Mouse (Mus musculus) embryonic fibroblast, embryonic 13.5 days (primary cell): Measurements from ENCODE around the gene Ube2c. TPM values are rescaled to one million over a fixed set of nuclear protein-coding genes. Genes with fewer than 3 reads are reported as not detected.
A peak's percentile ranks its signal among the peaks of the same experiment; 100 is the strongest.

Source experiments
- H3K27ac ChIP-seq: 2 replicates; pipeline ENCODE4 v1.5.1; 2012; ENCODE audit warnings: low read length, control low read depth, inconsistent platforms; ENCODE audit not compliant: insufficient read depth
- H3K4me1 ChIP-seq: 2 replicates; pipeline ENCODE4 v1.6.1; 2011; ENCODE audit warnings: low read length; ENCODE audit not compliant: control insufficient read depth, insufficient read depth
- H3K4me3 ChIP-seq: 2 replicates; pipeline ENCODE4 v1.5.1; 2011; ENCODE audit warnings: mild to moderate bottlenecking, control low read depth, low read length; ENCODE audit not compliant: insufficient read depth
- CTCF ChIP-seq: IDR thresholded peaks from 2 replicates; pipeline ENCODE4 v1.5.1; 2011; ENCODE audit warnings: mild to moderate bottlenecking, control low read depth, low read length, moderate library complexity, borderline replicate concordance; ENCODE audit not compliant: insufficient read depth
- POLR2A ChIP-seq: IDR thresholded peaks from 2 replicates; pipeline ENCODE4 v1.6.1; 2011; ENCODE audit warnings: low read depth, mild to moderate bottlenecking, control low read depth, low read length, moderate library complexity
- polyA plus RNA-seq: library from polyadenylated mRNA; stranded (reverse); fragments of >200 nt; gene quantifications from 2 replicates; pipeline ENCODE4 v1.2.4, GENCODE M21; 2011; ENCODE audit warnings: low read depth; ENCODE audit not compliant: missing spikeins, insufficient read length

Ube2c gene
- 101 and 146 TPM in 2 replicates for polyA plus RNA-seq

DNA sequence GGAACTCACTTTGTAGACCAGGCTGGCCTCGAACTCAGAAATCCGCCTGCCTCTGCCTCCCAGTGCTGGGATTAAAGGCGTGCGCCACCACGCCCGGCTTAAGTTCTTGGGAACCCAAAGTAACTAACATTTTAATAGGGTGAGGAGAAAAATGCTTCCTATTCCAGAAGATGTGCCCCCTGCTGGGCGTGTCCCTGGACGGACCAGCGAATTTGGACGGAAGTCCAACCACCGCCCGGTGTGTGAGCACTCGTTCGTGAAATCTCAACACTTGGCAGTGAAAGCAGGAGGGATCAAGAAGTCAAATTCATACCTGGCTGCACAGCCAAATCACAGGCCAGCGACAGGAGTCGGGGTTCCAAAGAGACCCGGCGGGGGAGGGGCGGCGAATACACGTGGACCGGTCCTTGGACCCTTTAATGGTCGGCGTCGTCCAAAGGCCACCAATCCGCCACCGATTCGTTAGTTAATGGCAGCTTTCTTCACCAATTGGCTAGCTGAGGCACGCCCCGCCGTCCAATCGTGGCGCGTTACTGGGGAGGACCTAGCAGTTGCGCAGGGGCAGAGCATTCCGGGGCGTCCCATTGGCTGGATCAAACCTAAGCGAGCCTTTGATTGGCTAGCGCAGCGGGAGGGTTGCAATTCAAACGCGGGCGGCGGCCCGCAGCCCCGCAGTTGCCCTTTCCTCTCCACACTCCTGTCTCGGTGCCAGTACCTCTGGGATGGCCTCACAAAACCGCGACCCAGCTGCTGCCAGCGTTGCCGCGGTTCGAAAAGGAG is at the start of gene Ube2c:
TSS of gene Ube2c (plus strand) at position 641 of the 780 bp plus-strand sequence.
- Histone ChIP-seq H3K4me1 (0 out of 2 replicates have a peak, but pooled peaks cover 5% of the 10 kb centered on the region), H3K27ac (peak within 1 kb of the TSS; percentile 66), H3K4me3 (peak within 1 kb of the TSS; percentile 87)
- TF ChIP-seq POLR2A: peak; percentile 63
- TF ChIP-seq CTCF: no peak

- TF ChIP-seq POLR2A (no peak), CTCF (no peak)
- no peaks in the 10 kb centered on the region for H3K4me1 ChIP-seq
- no peak overlapping the region for H3K4me3 ChIP-seq
- no peak overlapping the region for H3K27ac ChIP-seq
Observed at GRCm38 (mm10) chr2:164723276-164723675, 46.4 kb upstream of the Ube2c start.

DNA sequence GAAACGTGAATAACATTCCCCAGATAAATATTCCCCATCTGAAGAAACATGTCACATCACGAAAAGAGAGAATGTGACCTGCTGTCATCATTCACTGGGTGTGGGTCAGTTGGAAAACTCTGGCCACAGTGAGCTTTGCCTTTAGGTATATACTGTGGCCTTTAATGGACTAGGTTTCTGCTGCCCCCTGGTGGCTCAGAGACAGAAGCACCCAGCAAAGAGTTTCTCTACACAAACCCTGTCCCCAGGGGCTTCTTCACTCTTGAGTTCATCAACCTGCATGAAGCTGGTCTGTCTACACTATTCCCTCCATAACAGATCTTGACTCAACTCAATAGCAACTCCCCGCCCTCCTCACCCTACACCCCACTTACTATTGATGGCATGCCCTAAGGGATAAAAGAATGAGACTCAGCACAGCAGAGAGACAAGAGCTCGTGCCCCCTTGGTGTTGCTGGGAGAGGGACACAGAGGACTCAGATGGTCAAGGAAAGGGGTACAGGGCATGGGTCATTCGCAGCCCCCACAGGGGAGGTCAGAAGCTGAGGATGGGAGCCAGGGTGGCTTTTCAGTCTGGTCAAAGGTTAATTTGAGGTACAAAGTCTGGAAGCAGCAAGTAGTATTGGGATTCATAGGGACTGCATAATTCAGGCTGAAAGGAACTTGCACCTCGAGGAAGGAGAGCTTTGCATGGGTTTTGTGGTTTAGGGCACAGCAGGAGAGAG is 43.6 kb upstream of the Ube2c start:
- Histone ChIP-seq H3K4me1 (no peaks in the 10 kb centered on the region), H3K27ac (no peak overlapping the region), H3K4me3 (no peak overlapping the region)
- TF ChIP-seq CTCF (peak; percentile 21; the same call in 1 of the 2 replicates), POLR2A (no peak)

- TF ChIP-seq CTCF: no peak
- H3K27ac ChIP-seq: no peak overlapping the region
- H3K4me3 ChIP-seq: no peak overlapping the region
- peaks cover 6% of the 10 kb centered on the region for H3K4me1 ChIP-seq
Observed at GRCm38 (mm10) chr2:164731719-164732118, 38.0 kb upstream of the Ube2c start.

- Histone ChIP-seq H3K27ac (no peak overlapping the region), H3K4me1 (peaks cover 6% of the 10 kb centered on the region), H3K4me3 (no peak overlapping the region)
- TF ChIP-seq POLR2A (no peak), CTCF (no peak)
Observed at GRCm38 (mm10) chr2:164733259-164733658, 36.4 kb upstream of the Ube2c start.

- Histone ChIP-seq H3K27ac (no peak overlapping the region), H3K4me3 (no peak overlapping the region), H3K4me1 (peaks cover 6% of the 10 kb centered on the region)
- TF ChIP-seq CTCF (no peak), POLR2A (no peak)
Observed at GRCm38 (mm10) chr2:164734839-164735238, 34.9 kb upstream of the Ube2c start.

DNA sequence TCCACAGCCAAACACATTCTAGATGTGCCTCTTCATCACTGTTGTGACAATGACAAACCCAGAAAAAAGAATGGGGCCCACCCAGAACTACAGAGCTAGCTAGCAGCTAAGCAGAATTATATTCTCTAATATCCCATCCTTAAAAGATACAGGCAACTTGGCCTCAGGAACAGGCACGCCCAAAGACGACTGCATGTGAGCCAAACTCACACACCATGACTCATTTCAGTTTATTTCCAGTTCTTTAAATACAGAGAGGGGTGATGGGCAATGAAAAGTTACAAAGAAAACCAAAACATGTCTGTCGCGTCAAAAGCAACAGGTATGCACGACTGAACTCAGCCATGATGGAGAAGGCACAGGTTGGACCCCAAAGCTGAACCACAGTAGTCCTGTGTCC is 34.3 kb upstream of the Ube2c start:
- H3K27ac ChIP-seq: no peak overlapping the region
- no peak for TF ChIP-seq CTCF
- TF ChIP-seq POLR2A: no peak

GRCm38 (mm10) chr2:164737377-164738090 is 32.2 kb upstream of the Ube2c start:
- Histone ChIP-seq H3K4me1 (peaks cover 6% of the 10 kb centered on the region), H3K4me3 (no peak overlapping the region), H3K27ac (no peak overlapping the region)
- TF ChIP-seq POLR2A (no peak), CTCF (no peak)

More for the DNA sequence above, 34.3 kb upstream of the Ube2c start:
- Histone ChIP-seq H3K4me3 (no peak overlapping the region), H3K4me1 (peaks cover 6% of the 10 kb centered on the region)

DNA sequence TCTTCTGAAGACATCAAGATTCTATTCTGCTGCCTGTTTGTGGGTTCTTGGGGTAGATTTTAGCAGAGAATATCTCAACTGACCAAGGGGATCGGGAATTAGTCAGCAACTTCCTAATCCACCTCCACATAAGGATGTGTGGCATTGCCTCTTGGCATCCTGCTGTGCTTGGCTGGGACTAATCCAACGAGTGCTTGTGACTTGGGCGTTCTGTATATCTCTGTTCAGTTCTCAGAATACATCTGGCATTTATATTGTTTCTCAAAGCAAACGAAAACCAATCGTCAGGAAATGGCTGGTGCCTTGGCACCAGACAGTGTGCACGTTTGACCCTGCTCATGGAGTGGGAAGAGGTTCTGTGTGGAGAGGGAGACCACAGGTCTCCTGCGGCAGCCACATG is 29.8 kb upstream of the Ube2c start:
- TF ChIP-seq POLR2A (no peak), CTCF (no peak)
- Histone ChIP-seq H3K4me3 (no peak overlapping the region), H3K4me1 (peaks cover 5% of the 10 kb centered on the region), H3K27ac (no peak overlapping the region)

DNA sequence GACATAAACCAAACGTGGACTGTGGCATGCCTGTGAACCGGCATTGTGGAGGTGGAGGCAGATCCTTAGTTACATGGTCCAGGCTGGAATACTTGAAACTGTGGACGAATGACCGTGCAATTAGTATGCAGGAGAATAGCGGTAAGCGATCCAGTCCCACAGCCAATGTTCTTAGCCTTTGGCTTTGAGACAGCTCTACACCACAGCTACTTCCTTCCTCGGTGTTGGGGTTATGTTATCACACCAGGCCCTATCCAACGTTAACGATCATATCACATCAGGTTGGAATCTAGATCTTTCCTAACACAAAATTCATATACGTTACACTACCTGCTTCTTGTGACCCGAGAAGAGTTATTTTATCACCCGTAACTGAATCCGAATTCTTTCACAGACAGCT is 24.7 kb upstream of the Ube2c start:
- Histone ChIP-seq H3K4me3 (peak overlapping the region; percentile 71), H3K27ac (no peak overlapping the region)

More for the DNA sequence above, 24.7 kb upstream of the Ube2c start:
- no peak for TF ChIP-seq POLR2A
- TF ChIP-seq CTCF: no peak
- peaks cover 7% of the 10 kb centered on the region for H3K4me1 ChIP-seq
